Mouse (Mus musculus): Measurements from ENCODE around the gene Smim9.

Gene Smim9

GRCm38 (mm10) chrX:75163670-75164069, at the start of gene Smim9:
TSS of gene Smim9 (minus strand) at chrX:75163770.
- DNase-seq (ENCODE audit: low spot score in 2 of 2), result no peak

- DNase-seq (ENCODE audit: low spot score in 2 of 2), result peak in 1 of 2 experiments; percentile 11
Measured at GRCm38 (mm10) chrX:75155576-75156243, 7.9 kb downstream of the Smim9 start.

DNA sequence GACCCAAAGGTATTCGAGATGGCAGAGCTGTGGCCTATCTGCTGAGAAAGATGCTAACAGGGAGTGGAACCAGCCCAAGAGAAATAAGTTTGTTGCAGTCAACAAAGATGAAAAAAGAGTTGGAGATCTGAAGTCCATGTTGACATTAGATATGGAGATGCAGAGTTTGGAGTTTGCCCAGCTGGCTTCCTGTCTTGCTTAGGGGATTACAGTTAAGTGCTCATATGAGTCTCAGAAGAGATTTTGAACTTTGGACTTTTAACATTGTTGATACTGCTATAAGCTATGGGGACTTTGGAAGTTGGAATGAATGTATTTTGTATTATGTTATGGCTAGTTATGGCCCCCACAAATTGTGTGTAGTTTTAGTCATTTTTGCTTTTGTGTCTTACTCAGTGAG, 11.3 kb downstream of the Smim9 start:
- no peak for DNase-seq (ENCODE audit: low spot score in 2 of 2)

GRCm38 (mm10) chrX:75150304-75150703, 13.3 kb downstream of the Smim9 start:
- no peak for DNase-seq (ENCODE audit: low spot score in 2 of 2)

- no peak for DNase-seq (ENCODE audit: low spot score in 2 of 2)
Measured at GRCm38 (mm10) chrX:75148414-75148813, 15.2 kb downstream of the Smim9 start.

GRCm38 (mm10) chrX:75143124-75143555, 20.4 kb downstream of the Smim9 start:
- DNase-seq (ENCODE audit: low spot score in 2 of 2), result peak in 1 of 2 experiments; percentile 15

GRCm38 (mm10) chrX:75138182-75138581, 25.4 kb downstream of the Smim9 start:
- DNase-seq (ENCODE audit: low spot score in 2 of 2), result no peak

GRCm38 (mm10) chrX:75137729-75138128, 25.8 kb downstream of the Smim9 start:
- no peak for DNase-seq (ENCODE audit: low spot score in 2 of 2)

GRCm38 (mm10) chrX:75136938-75137337, 26.6 kb downstream of the Smim9 start:
- DNase-seq (ENCODE audit: low spot score in 2 of 2), result no peak

GRCm38 (mm10) chrX:75130467-75131160, 33.0 kb downstream of the Smim9 start, which contains the start of gene Mpp1:
TSS of gene Mpp1 (minus strand) at chrX:75131016.
- peak; percentile 50 to 64 for DNase-seq (ENCODE audit: low spot score in 2 of 2)

DNA sequence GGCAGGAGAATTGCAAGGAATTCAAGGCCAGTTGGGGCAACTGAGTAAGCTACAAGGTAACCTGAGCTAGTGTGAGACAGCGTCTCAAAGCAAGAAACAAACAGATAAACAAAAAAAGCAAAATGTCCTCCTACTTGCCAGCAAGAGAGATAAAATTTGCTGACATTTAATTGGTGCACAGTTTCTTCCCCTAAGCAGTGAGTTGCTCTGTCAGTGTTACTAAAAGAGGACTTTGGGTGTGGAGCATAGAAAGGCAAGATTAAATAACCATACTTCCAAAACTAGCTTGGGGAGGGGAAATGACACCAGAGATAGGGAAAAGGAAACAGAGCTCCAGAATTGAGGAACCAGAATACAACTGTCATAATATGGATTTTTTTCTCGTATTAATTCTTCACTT, 34.1 kb downstream of the Smim9 start:
- DNase-seq (ENCODE audit: low spot score in 2 of 2), result no peak

DNA sequence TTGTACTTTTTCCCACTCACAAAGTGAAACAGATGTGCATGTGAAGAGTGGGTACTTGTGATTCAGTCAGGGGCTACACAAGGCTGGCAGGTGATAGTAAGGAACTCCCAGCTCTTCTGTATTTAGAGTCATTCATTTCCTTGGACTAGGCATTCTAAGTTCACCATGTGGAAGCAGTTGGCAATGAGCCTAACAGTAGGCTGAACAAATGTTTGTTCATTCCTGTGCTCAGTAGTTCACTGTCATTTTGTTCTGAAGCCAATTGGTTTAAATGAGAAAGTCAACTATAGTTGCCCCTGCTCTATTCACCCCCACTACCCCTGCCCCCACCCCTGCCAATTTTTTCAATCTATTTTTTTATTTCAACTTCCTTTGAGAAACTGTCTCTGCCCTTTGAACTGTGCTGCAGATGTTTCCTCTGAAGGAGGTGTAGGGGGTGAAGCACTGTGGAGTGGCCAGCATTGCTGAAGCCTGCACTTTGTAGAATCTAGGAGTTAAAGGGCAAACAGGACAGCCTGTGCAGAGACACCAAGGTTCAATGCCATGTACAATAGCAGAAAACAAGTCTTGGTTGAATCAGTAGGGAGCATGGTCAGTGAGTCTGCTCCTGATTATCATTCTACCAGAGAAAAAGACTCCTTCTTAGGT, 35.1 kb downstream of the Smim9 start:
- DNase-seq (ENCODE audit: low spot score in 2 of 2), result no peak

DNA sequence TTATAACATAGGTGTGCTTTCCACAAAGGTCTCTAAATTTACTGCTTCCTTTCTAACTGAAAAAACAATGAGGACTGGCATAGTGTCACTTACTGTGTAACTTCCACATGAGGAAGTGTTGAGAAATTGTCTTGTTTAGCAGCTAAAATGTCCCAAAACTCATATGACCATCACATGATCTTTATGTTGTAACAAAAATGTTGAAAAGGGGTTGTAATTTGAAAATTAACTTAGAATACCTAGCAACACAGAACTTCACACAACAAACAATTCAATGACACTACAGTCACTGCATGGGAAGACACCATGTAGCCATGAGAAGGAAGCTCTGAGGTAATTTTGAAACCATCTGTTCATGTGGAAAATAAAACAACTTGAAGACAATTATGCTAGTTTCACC, 36.7 kb downstream of the Smim9 start:
- no peak for DNase-seq (ENCODE audit: low spot score in 2 of 2)

- no peak for DNase-seq (ENCODE audit: low spot score in 2 of 2)
Measured at GRCm38 (mm10) chrX:75125606-75126005, 38.0 kb downstream of the Smim9 start.

- no peak for DNase-seq (ENCODE audit: low spot score in 2 of 2)
Measured at GRCm38 (mm10) chrX:75115550-75115949, 48.0 kb downstream of the Smim9 start.

DNA sequence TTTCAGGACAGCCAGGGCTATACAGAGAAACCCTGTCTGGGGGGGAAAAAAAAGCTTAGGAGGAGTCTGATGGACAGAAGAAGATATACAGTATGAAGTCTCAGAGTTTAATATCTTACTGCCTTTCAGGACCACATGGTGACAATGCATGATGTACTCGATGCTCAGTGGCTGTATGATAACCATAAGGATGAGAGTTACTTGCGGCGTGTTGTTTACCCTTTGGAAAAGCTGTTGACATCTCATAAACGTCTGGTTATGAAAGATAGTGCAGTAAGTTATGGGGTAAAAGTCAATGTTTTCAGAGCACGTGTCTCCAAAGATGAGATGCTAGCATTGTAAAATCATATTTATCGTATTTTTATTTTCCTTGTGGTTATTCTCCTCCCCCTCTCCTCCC, 61.3 kb downstream of the Smim9 start:
- no peak for DNase-seq (ENCODE audit: low spot score in 2 of 2)

- DNase-seq (ENCODE audit: low spot score in 2 of 2), result no peak
Measured at GRCm38 (mm10) chrX:75098799-75099198, 64.8 kb downstream of the Smim9 start.

GRCm38 (mm10) chrX:75096163-75096770, 67.3 kb downstream of the Smim9 start:
- no peak for DNase-seq (ENCODE audit: low spot score in 2 of 2)

Data from natural killer cell, adult 2 months (primary cell).